Mouse (Mus musculus) neural tube, embryonic 12.5 days (tissue): ENCODE measurements around the gene Lrrc73. TPM values are rescaled to one million over a fixed set of nuclear protein-coding genes. Genes with fewer than 3 reads are reported as not detected.
A peak's percentile ranks its signal among the peaks of the same experiment; 100 is the strongest.

ENCODE experiments used
- ATAC-seq: fragments of 200-750 bp; cut with Nextera tagmentation; 2 replicates; pipeline ENCODE4 v1.8.0; 2017; ENCODE audit warnings: low read depth, mild to moderate bottlenecking, moderate TSS enrichment, moderate library complexity; ENCODE audit not compliant: low FRiP score
- H3K27ac ChIP-seq: fragments of 300-500 bp; sonication (generic); 2 replicates; pipeline ENCODE4 v1.5.1; 2016
- H3K27me3 ChIP-seq: fragments of 300-500 bp; sonication (generic); replicated peaks from 2 replicates; pipeline ENCODE4 v1.6.1; 2016; ENCODE audit warnings: mild to moderate bottlenecking
- H3K36me3 ChIP-seq: fragments of 300-500 bp; sonication (generic); 2 replicates; pipeline ENCODE4 v1.6.1; 2016; ENCODE audit warnings: mild to moderate bottlenecking
- H3K4me1 ChIP-seq: fragments of 300-500 bp; sonication (generic); 2 replicates; pipeline ENCODE4 v1.6.1; 2016
- H3K4me2 ChIP-seq: fragments of 300-500 bp; sonication (generic); replicated peaks from 2 replicates; pipeline ENCODE4 v1.6.1; 2016; ENCODE audit warnings: mild to moderate bottlenecking
- H3K4me3 ChIP-seq: fragments of 300-500 bp; sonication (generic); 2 replicates; pipeline ENCODE4 v1.5.1; 2016
- H3K9ac ChIP-seq: fragments of 300-500 bp; sonication (generic); 2 replicates; pipeline ENCODE4 v1.6.1; 2016; ENCODE audit warnings: mild to moderate bottlenecking
- H3K9me3 ChIP-seq: fragments of 300-500 bp; sonication (generic); 2 replicates; pipeline ENCODE4 v1.6.1; 2016; ENCODE audit warnings: mild to moderate bottlenecking
- WGBS: fragments of 180-500 bp; shearing (Covaris S2); methylation state at CpG from one replicate; pipeline ENCODE4 v1.1.7; 2016; 5-methylcytosine and 5-hydroxymethylcytosine counted together
- polyA plus RNA-seq: library from polyadenylated mRNA; unstranded; fragments of >200 nt; fragmentation: Nextera tagmentation; extraction: Ambion mirVana; gene quantifications from 2 replicates; pipeline ENCODE4 v1.2.1, GENCODE M21; 2016

Gene Lrrc73
- polyA plus RNA-seq, 1 experiment from 2014 or later: 3.4 TPM

GRCm38 (mm10) chr17:46265918-46266618 is 12.7 kb downstream of the Lrrc73 start:
- no peak overlapping the region for H3K4me3 ChIP-seq
- no peak overlapping the region for H3K9ac ChIP-seq
- no peak overlapping the region for H3K4me2 ChIP-seq
- H3K9me3 ChIP-seq: no peaks in the 10 kb centered on the region
- no peaks in the 10 kb centered on the region for H3K4me1 ChIP-seq
- ATAC-seq: no peak
- H3K27me3 ChIP-seq: no peaks in the 10 kb centered on the region
- peaks cover 72% of the 10 kb centered on the region for H3K36me3 ChIP-seq
- H3K27ac ChIP-seq: no peak overlapping the region
- WGBS: 33% methylated on average over 14 of the region's 14 CpGs

GRCm38 (mm10) chr17:46266986-46267385 is 13.7 kb downstream of the Lrrc73 start:
- H3K4me3 ChIP-seq: no peak overlapping the region
- no peaks in the 10 kb centered on the region for H3K27me3 ChIP-seq
- no peak overlapping the region for H3K9ac ChIP-seq
- no peak for ATAC-seq
- no peaks in the 10 kb centered on the region for H3K9me3 ChIP-seq
- peaks cover 72% of the 10 kb centered on the region for H3K36me3 ChIP-seq
- 56% methylated on average over 6 of the region's 6 CpGs for whole genome bisulfite sequencing
- H3K27ac ChIP-seq: no peak overlapping the region
- no peak overlapping the region for H3K4me2 ChIP-seq
- H3K4me1 ChIP-seq: no peaks in the 10 kb centered on the region

GRCm38 (mm10) chr17:46267511-46267910 is 14.2 kb downstream of the Lrrc73 start:
- H3K36me3 ChIP-seq: peaks cover 70% of the 10 kb centered on the region
- no peaks in the 10 kb centered on the region for H3K9me3 ChIP-seq
- WGBS: 84% methylated on average over 7 of the region's 7 CpGs
- H3K27ac ChIP-seq: no peak overlapping the region
- no peak overlapping the region for H3K9ac ChIP-seq
- no peaks in the 10 kb centered on the region for H3K4me1 ChIP-seq
- no peaks in the 10 kb centered on the region for H3K27me3 ChIP-seq
- no peak overlapping the region for H3K4me3 ChIP-seq
- no peak for ATAC-seq
- no peak overlapping the region for H3K4me2 ChIP-seq

- ATAC-seq: no peak
- Histone ChIP-seq H3K9me3 (no peaks in the 10 kb centered on the region), H3K27ac (no peak overlapping the region), H3K27me3 (no peaks in the 10 kb centered on the region), H3K4me1 (no peaks in the 10 kb centered on the region), H3K4me2 (no peak overlapping the region), H3K9ac (0 out of 2 replicates have a peak overlapping the region, but pooled peaks have one; percentile 17), H3K36me3 (peaks cover 63% of the 10 kb centered on the region), H3K4me3 (no peak overlapping the region)
- 78% methylated on average over 10 of the region's 10 CpGs for WGBS
These were observed 14.8 kb downstream of the Lrrc73 start for GRCm38 (mm10) chr17:46268026-46268720.

- H3K4me3 ChIP-seq: no peak overlapping the region
- no peak overlapping the region for H3K4me2 ChIP-seq
- no peaks in the 10 kb centered on the region for H3K4me1 ChIP-seq
- WGBS: 93% methylated on average over 19 of the region's 19 CpGs
- H3K27me3 ChIP-seq: no peaks in the 10 kb centered on the region
- H3K9ac ChIP-seq: peak overlapping the region; percentile 13; the same call in 1 of the 2 replicates
- H3K36me3 ChIP-seq: peaks cover 60% of the 10 kb centered on the region
- no peak for ATAC-seq
- no peaks in the 10 kb centered on the region for H3K9me3 ChIP-seq
- H3K27ac ChIP-seq: no peak overlapping the region
These were observed 16.6 kb downstream of the Lrrc73 start for GRCm38 (mm10) chr17:46269771-46270534.

- WGBS: 82% methylated on average over 2 of the region's 2 CpGs
- H3K9me3 ChIP-seq: no peaks in the 10 kb centered on the region
- no peak for ATAC-seq
- H3K27ac ChIP-seq: no peak overlapping the region
- no peak overlapping the region for H3K4me3 ChIP-seq
- H3K4me2 ChIP-seq: no peak overlapping the region
- no peak overlapping the region for H3K9ac ChIP-seq
- no peaks in the 10 kb centered on the region for H3K4me1 ChIP-seq
- peaks cover 57% of the 10 kb centered on the region for H3K36me3 ChIP-seq
- no peaks in the 10 kb centered on the region for H3K27me3 ChIP-seq
These were observed 18.7 kb downstream of the Lrrc73 start for GRCm38 (mm10) chr17:46272058-46272457.

GRCm38 (mm10) chr17:46272675-46273074 is 19.3 kb downstream of the Lrrc73 start:
- no peaks in the 10 kb centered on the region for H3K4me1 ChIP-seq
- no peak overlapping the region for H3K4me2 ChIP-seq
- 93% methylated on average over 5 of the region's 5 CpGs for WGBS
- H3K9ac ChIP-seq: no peak overlapping the region
- ATAC-seq: no peak
- H3K4me3 ChIP-seq: no peak overlapping the region
- peaks cover 57% of the 10 kb centered on the region for H3K36me3 ChIP-seq
- no peak overlapping the region for H3K27ac ChIP-seq
- no peaks in the 10 kb centered on the region for H3K9me3 ChIP-seq
- no peaks in the 10 kb centered on the region for H3K27me3 ChIP-seq

- Histone ChIP-seq H3K4me1 (no peaks in the 10 kb centered on the region), H3K4me2 (no peak overlapping the region), H3K36me3 (peaks cover 57% of the 10 kb centered on the region), H3K27ac (no peak overlapping the region), H3K27me3 (no peaks in the 10 kb centered on the region), H3K9me3 (no peaks in the 10 kb centered on the region), H3K4me3 (no peak overlapping the region), H3K9ac (no peak overlapping the region)
- no peak for ATAC-seq
- 81% methylated on average over 1 of the region's 1 CpGs for WGBS
These were observed 20.5 kb downstream of the Lrrc73 start for GRCm38 (mm10) chr17:46273803-46274236.

GRCm38 (mm10) chr17:46274465-46274864 is 21.1 kb downstream of the Lrrc73 start:
- Histone ChIP-seq H3K36me3 (peaks cover 61% of the 10 kb centered on the region), H3K4me1 (no peaks in the 10 kb centered on the region), H3K4me2 (no peak overlapping the region), H3K27ac (no peak overlapping the region), H3K27me3 (no peaks in the 10 kb centered on the region), H3K4me3 (no peak overlapping the region), H3K9ac (no peak overlapping the region), H3K9me3 (no peaks in the 10 kb centered on the region)
- ATAC-seq: no peak
- WGBS: 82% methylated on average over 6 of the region's 6 CpGs

GRCm38 (mm10) chr17:46275034-46275433 is 21.7 kb downstream of the Lrrc73 start:
- Histone ChIP-seq H3K9me3 (no peaks in the 10 kb centered on the region), H3K27me3 (no peaks in the 10 kb centered on the region), H3K4me1 (no peaks in the 10 kb centered on the region), H3K4me2 (no peak overlapping the region), H3K9ac (no peak overlapping the region), H3K27ac (no peak overlapping the region), H3K36me3 (peaks cover 57% of the 10 kb centered on the region), H3K4me3 (no peak overlapping the region)
- no peak for ATAC-seq
- WGBS: 90% methylated on average over 6 of the region's 6 CpGs

GRCm38 (mm10) chr17:46275506-46275905 is 22.2 kb downstream of the Lrrc73 start:
- Histone ChIP-seq H3K4me3 (no peak overlapping the region), H3K27ac (no peak overlapping the region), H3K9ac (no peak overlapping the region), H3K4me1 (no peaks in the 10 kb centered on the region), H3K9me3 (no peaks in the 10 kb centered on the region), H3K27me3 (no peaks in the 10 kb centered on the region), H3K4me2 (no peak overlapping the region), H3K36me3 (peaks cover 55% of the 10 kb centered on the region)
- ATAC-seq: no peak
- WGBS: 90% methylated on average over 10 of the region's 10 CpGs

GRCm38 (mm10) chr17:46277586-46277985 is 24.3 kb downstream of the Lrrc73 start:
- Histone ChIP-seq H3K4me1 (peaks cover 14% of the 10 kb centered on the region), H3K27ac (no peak overlapping the region), H3K27me3 (no peaks in the 10 kb centered on the region), H3K9ac (no peak overlapping the region), H3K4me2 (no peak overlapping the region), H3K4me3 (no peak overlapping the region), H3K9me3 (no peaks in the 10 kb centered on the region), H3K36me3 (peaks cover 37% of the 10 kb centered on the region)
- ATAC-seq: no peak
- WGBS: 81% methylated on average over 4 of the region's 4 CpGs
